Mouse (Mus musculus) MEL (cell line): Measurements from ENCODE around the gene Pcnx3. TPM values are rescaled to one million over a fixed set of nuclear protein-coding genes. Genes with fewer than 3 reads are reported as not detected.

ENCODE experiments used
- DNase-seq: peaks from one replicate; pipeline ENCODE4 v3.0.0; 2011; ENCODE audit warnings: low read depth, low spot score
- H3K27ac ChIP-seq: 2 replicates; pipeline ENCODE4 v1.5.1; 2012; ENCODE audit warnings: low read depth, mild to moderate bottlenecking, control low read depth, low read length, moderate library complexity; ENCODE audit not compliant: control insufficient read depth
- H3K27me3 ChIP-seq, 2 experiments: fragments of 150-350 bp in 1 of 2; sonication (generic) in 1 of 2; 2 replicates each; pipeline ENCODE4 v1.6.1; 2012; ENCODE audit warnings: low read length in 2 of 2, mild to moderate bottlenecking in 2 of 2, improper control_type of control experiment in 1 of 2, moderate library complexity in 1 of 2; ENCODE audit not compliant: insufficient read depth in 2 of 2, control insufficient read depth in 1 of 2
- H3K36me3 ChIP-seq, 2 experiments: 2 replicates each; pipeline ENCODE4 v1.6.1; 2012 to 2014; ENCODE audit warnings: low read length in 2 of 2, improper control_type of control experiment in 1 of 2, inconsistent platforms in 1 of 2, mild to moderate bottlenecking in 1 of 2; ENCODE audit not compliant: insufficient read depth in 2 of 2, control insufficient read depth in 1 of 2
- H3K4me1 ChIP-seq, 2 experiments: fragments of 150-350 bp in 1 of 2; sonication (generic) in 1 of 2; 2 replicates each; pipeline ENCODE4 v1.6.1; 2012; ENCODE audit warnings: low read length in 2 of 2, improper control_type of control experiment in 1 of 2, mild to moderate bottlenecking in 1 of 2; ENCODE audit not compliant: insufficient read depth in 2 of 2, control insufficient read depth in 1 of 2
- H3K4me3 ChIP-seq, 2 experiments: fragments of 150-350 bp in 1 of 2; sonication (generic) in 1 of 2; 2 replicates each; pipeline ENCODE4 v1.5.1; 2012; ENCODE audit warnings: low read depth in 2 of 2, low read length in 2 of 2, mild to moderate bottlenecking in 2 of 2, moderate library complexity in 2 of 2, control low read depth in 1 of 2, improper control_type of control experiment in 1 of 2; ENCODE audit not compliant: control insufficient read depth in 1 of 2, insufficient read depth in 1 of 2
- H3K79me2 ChIP-seq: 2 replicates; pipeline ENCODE4 v1.6.1; 2012; ENCODE audit warnings: mild to moderate bottlenecking, low read length, moderate library complexity; ENCODE audit not compliant: control insufficient read depth, poor library complexity, insufficient read depth
- H3K9ac ChIP-seq: 2 replicates; pipeline ENCODE4 v1.6.1; 2012; ENCODE audit warnings: low read depth, mild to moderate bottlenecking, control low read depth, low read length, moderate library complexity; ENCODE audit not compliant: control insufficient read depth, poor library complexity, severe bottlenecking
- H3K9me3 ChIP-seq: fragments of 150-350 bp; sonication (generic); replicated peaks from 2 replicates; pipeline ENCODE4 v1.6.1; 2012; ENCODE audit warnings: mild to moderate bottlenecking, low read length, improper control_type of control experiment, moderate library complexity; ENCODE audit not compliant: insufficient read depth
- BHLHE40 ChIP-seq: IDR thresholded peaks from 2 replicates; pipeline ENCODE4 v1.6.1; 2012; ENCODE audit warnings: low read depth, mild to moderate bottlenecking, inconsistent platforms, low read length, improper control_type of control experiment, borderline replicate concordance
- CHD1 ChIP-seq: IDR thresholded peaks from 2 replicates; pipeline ENCODE4 v1.6.1; 2012; ENCODE audit warnings: low read depth, mild to moderate bottlenecking, inconsistent platforms, low read length, improper control_type of control experiment
- CTCF ChIP-seq, 3 experiments: IDR thresholded peaks in 2 of 3; conservative IDR thresholded peaks in 1 of 3; 2 replicates each; pipeline ENCODE4 v1.5.1; 2011 to 2012; ENCODE audit warnings: low read length in 3 of 3, low read depth in 2 of 3, mild to moderate bottlenecking in 2 of 3, improper control_type of control experiment in 1 of 3, inconsistent platforms in 1 of 3, mixed read lengths in 1 of 3, moderate library complexity in 1 of 3; ENCODE audit not compliant: control insufficient read depth in 1 of 3, insufficient read depth in 1 of 3, poor library complexity in 1 of 3, severe bottlenecking in 1 of 3
- ELF1 ChIP-seq: IDR thresholded peaks from 2 replicates; pipeline ENCODE4 v1.6.1; 2014; ENCODE audit warnings: low read depth, mild to moderate bottlenecking, inconsistent platforms, low read length, improper control_type of control experiment, moderate library complexity
- EP300 ChIP-seq, 2 experiments: IDR thresholded peaks; 2 replicates each; pipeline ENCODE4 v1.6.1; 2011; ENCODE audit warnings: improper control_type of control experiment in 2 of 2, low read length in 2 of 2, low read depth in 1 of 2, mild to moderate bottlenecking in 1 of 2
- GATA1 ChIP-seq: IDR thresholded peaks from 2 replicates; pipeline ENCODE4 v1.6.1; 2011; ENCODE audit warnings: low read depth, low read length, improper control_type of control experiment
- JUND ChIP-seq: IDR thresholded peaks from 2 replicates; pipeline ENCODE4 v1.6.1; 2011; ENCODE audit warnings: low read depth, mild to moderate bottlenecking, improper control_type of control experiment, low read length
- MAFK ChIP-seq: IDR thresholded peaks from 2 replicates; pipeline ENCODE4 v1.6.1; 2011; ENCODE audit warnings: low read depth, mild to moderate bottlenecking, low read length, improper control_type of control experiment, borderline replicate concordance
- MEF2A ChIP-seq: IDR thresholded peaks from 2 replicates; pipeline ENCODE4 v1.6.1; 2014; ENCODE audit warnings: low read depth, mild to moderate bottlenecking, inconsistent platforms, low read length, improper control_type of control experiment; ENCODE audit not compliant: poor library complexity, insufficient replicate concordance, severe bottlenecking; ENCODE audit errors: extremely low read depth
- MXI1 ChIP-seq: IDR thresholded peaks from 2 replicates; pipeline ENCODE4 v1.6.1; 2011; ENCODE audit warnings: mild to moderate bottlenecking, low read depth, low read length, improper control_type of control experiment
- MYB ChIP-seq: IDR thresholded peaks from 2 replicates; pipeline ENCODE4 v1.6.1; 2011; ENCODE audit warnings: mild to moderate bottlenecking, low read depth, low read length, improper control_type of control experiment
- NRF1 ChIP-seq: IDR thresholded peaks from 2 replicates; pipeline ENCODE4 v1.6.1; 2014; ENCODE audit warnings: low read depth, mild to moderate bottlenecking, inconsistent platforms, low read length, improper control_type of control experiment, moderate library complexity; ENCODE audit not compliant: poor library complexity, insufficient read depth, severe bottlenecking
- POLR2AphosphoS2 ChIP-seq: IDR thresholded peaks from 2 replicates; pipeline ENCODE4 v1.6.1; 2011; ENCODE audit warnings: low read length, improper control_type of control experiment
- SMC3 ChIP-seq: IDR thresholded peaks from 2 replicates; pipeline ENCODE4 v1.6.1; 2011; ENCODE audit warnings: low read depth, low read length, improper control_type of control experiment
- TAL1 ChIP-seq: IDR thresholded peaks from 2 replicates; pipeline ENCODE4 v1.6.1; 2012; ENCODE audit warnings: mild to moderate bottlenecking, inconsistent platforms, low read length, moderate library complexity, mixed read lengths
- TBP ChIP-seq: IDR thresholded peaks from 2 replicates; pipeline ENCODE4 v1.8.0; 2011; ENCODE audit warnings: low read depth, low read length, improper control_type of control experiment
- TCF12 ChIP-seq: IDR thresholded peaks from 2 replicates; pipeline ENCODE4 v1.6.1; 2014; ENCODE audit warnings: low read depth, mild to moderate bottlenecking, inconsistent platforms, low read length, improper control_type of control experiment, moderate library complexity
- UBTF ChIP-seq: IDR thresholded peaks from 2 replicates; pipeline ENCODE4 v1.6.1; 2012; ENCODE audit warnings: low read depth, mild to moderate bottlenecking, inconsistent platforms, low read length, improper control_type of control experiment, moderate library complexity, borderline replicate concordance; ENCODE audit not compliant: insufficient read depth
- USF1 ChIP-seq: IDR thresholded peaks from 2 replicates; pipeline ENCODE4 v1.6.1; 2014; ENCODE audit warnings: low read depth, mild to moderate bottlenecking, inconsistent platforms, low read length, improper control_type of control experiment, moderate library complexity
- USF2 ChIP-seq, 2 experiments: IDR thresholded peaks; 2 replicates each; pipeline ENCODE4 v1.6.1; 2011 to 2012; ENCODE audit warnings: improper control_type of control experiment in 2 of 2, low read length in 2 of 2, borderline replicate concordance in 1 of 2, inconsistent platforms in 1 of 2, low read depth in 1 of 2, mild to moderate bottlenecking in 1 of 2; ENCODE audit not compliant: insufficient read depth in 1 of 2
- ZMIZ1 ChIP-seq: IDR thresholded peaks from 2 replicates; pipeline ENCODE4 v1.6.1; 2012; ENCODE audit warnings: low read depth, mild to moderate bottlenecking, inconsistent platforms, low read length, improper control_type of control experiment, moderate library complexity
- polyA plus RNA-seq, 2 experiments: library from polyadenylated mRNA; stranded (reverse) in 1 of 2; unstranded in 1 of 2; fragments of >175 nt in 1 of 2; fragments of >200 nt in 1 of 2; gene quantifications; 2 replicates each; pipeline versions ENCODE4 v1.2.1 to v1.2.4; 2012; ENCODE audit warnings: low replicate concordance in 2 of 2, low read depth in 1 of 2; ENCODE audit not compliant: insufficient read length in 2 of 2, insufficient read depth in 1 of 2, missing spikeins in 1 of 2
- total RNA-seq: library from RNA; depleted of rRNA; stranded (reverse); fragments of 300-350 nt; gene quantifications from 2 replicates; pipeline ENCODE4 v1.2.3, GENCODE M21; 2012

Gene Pcnx3
- total and polyA plus RNA-seq, 3 experiments = 25.3 to 76.4 TPM; not detected in 1

DNA sequence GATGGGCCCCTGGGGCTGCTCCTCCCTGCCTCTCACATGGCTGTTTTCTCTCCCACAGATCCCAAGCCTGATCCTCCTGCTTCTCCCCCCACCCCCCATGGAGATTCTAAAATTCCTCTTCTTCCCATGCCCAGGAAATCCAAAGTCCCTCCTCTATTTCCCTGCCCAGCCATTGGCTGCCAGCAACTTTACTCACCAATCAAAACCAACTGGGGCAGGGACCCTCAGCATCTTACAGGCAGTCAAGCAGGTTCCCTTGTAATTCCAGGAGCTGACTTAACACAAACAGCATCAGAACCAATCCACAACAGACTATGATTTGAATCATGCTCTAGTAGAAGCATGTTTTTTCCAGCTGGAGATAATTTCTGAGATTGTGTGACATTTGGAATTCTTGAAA lies 58.8 kb downstream of the Pcnx3 start:
- H3K79me2 ChIP-seq = no peaks in the 10 kb centered on the region
- H3K9ac ChIP-seq = no peak overlapping the region
- no peak for DNase-seq
- H3K9me3 ChIP-seq = no peaks in the 10 kb centered on the region
- H3K36me3 ChIP-seq = no peaks in the 10 kb centered on the region
- H3K4me1 ChIP-seq = peaks cover 0 to 4% of the 10 kb centered on the region in 2 experiments; a peak in 1 of 4 replicates
- TF ChIP-seq SMC3 (no peak), NRF1 (no peak), USF2 (IDR thresholded peaks at IDR 0.05; ENCODE audit: borderline replicate concordance in 1 of 2, insufficient read depth in 1 of 2, low read depth in 1 of 2, low read length in 2 of 2) (no peak), UBTF (no peak), TAL1 (no peak), ELF1 (no peak), TCF12 (no peak), CHD1 (no peak), MXI1 (no peak), MYB (no peak), EP300 (IDR thresholded peaks at IDR 0.05; ENCODE audit: low read depth in 1 of 2, low read length in 2 of 2) (no peak), MEF2A (no peak), POLR2AphosphoS2 (no peak), TBP (no peak), JUND (no peak), ZMIZ1 (no peak)
- H3K27ac ChIP-seq = no peak overlapping the region
- no peak overlapping the region for H3K4me3 ChIP-seq
- H3K27me3 ChIP-seq = no peaks in the 10 kb centered on the region

DNA sequence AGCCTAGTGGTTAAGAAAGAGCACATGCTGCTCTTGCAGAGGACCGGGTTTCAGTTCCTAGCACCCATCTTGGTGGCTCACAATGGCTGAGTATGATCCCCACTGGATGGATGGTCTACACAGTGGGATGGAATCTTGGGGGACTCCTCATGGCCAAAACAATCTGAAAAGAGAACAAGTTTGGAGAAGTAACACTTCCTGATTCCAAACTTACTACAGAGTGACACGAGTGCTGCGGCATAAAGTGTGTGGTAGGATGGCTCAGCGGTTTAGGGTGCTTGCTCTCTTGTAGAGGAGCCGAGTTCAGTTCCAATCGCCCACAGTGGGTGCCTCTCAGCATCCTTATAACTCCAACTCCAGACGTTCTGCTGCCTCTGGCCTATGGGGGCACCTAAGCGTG lies 63.4 kb downstream of the Pcnx3 start:
- no peak overlapping the region for H3K27ac ChIP-seq
- H3K36me3 ChIP-seq = no peaks in the 10 kb centered on the region
- H3K4me3 ChIP-seq = no peak overlapping the region
- TF ChIP-seq ZMIZ1 (no peak), ELF1 (no peak), TCF12 (no peak), USF1 (no peak), GATA1 (no peak), CTCF (IDR thresholded peaks at IDR 0.05 in 2 of 3, conservative IDR thresholded peaks at IDR 0.05 in 1 of 3; ENCODE audit: control insufficient read depth in 1 of 3, insufficient read depth in 1 of 3, low read depth in 2 of 3, low read length in 3 of 3, poor library complexity in 1 of 3, severe bottlenecking in 1 of 3) (no peak), MEF2A (no peak), TBP (no peak), MAFK (no peak), BHLHE40 (no peak)
- H3K27me3 ChIP-seq = no peaks in the 10 kb centered on the region
- no peaks in the 10 kb centered on the region for H3K9me3 ChIP-seq
- H3K9ac ChIP-seq = no peak overlapping the region
- no peaks in the 10 kb centered on the region for H3K79me2 ChIP-seq
- peaks cover 2 to 5% of the 10 kb centered on the region in 2 experiments; a peak in 2 of 4 replicates for H3K4me1 ChIP-seq
- no peak for DNase-seq
